In the genomic region with DNA sequence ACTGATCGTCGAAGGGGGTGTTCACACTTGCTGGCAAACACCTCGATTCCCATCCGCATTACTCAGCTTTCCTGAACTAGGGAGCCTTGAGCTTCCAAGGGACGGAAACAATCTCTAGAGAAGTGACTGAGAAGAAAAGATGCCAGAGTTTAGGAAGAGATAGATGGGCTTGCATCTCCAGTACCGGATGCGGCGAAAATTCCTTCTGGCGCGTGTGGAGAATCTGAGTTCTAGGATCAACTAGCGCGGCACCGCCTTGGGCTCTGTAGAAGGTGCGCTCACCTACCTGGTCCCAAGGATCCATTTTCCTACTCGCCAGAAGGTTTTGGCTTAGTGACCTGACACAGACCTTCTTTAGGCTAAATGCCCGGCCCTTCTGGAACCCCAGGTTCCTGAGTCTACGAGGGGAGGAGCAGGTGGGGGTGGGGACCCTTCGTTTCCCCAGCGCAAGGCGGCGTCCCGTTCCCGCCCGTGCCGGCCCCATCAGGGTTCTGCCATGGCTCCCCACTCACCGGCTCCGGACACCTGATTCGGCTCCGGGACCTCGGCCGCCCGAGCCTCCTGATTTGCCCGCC, we compare ENCODE assay signal across 7 mouse cellular contexts. TPM values are rescaled to one million over a fixed set of nuclear protein-coding genes. Genes with fewer than 3 reads are reported as not detected.
DNase-seq lines count a peak whose midpoint lies in the region; ATAC-seq and TF ChIP-seq lines count a peak whose summit lies in the region.

No protein-coding gene starts in this region.

- intact Hi-C loops in gastrocnemius, postnatal 14 days (cut with DNase I; ENCODE audit: low total_unique reads) = no loop called here

- H3K4me1 ChIP-seq in ES-Bruce4 (ENCODE audit: control insufficient read depth, insufficient read depth, low read length) = no peaks in the 10 kb centered on the region
- peaks cover 32% of the 10 kb centered on the region for H3K4me1 ChIP-seq in hindbrain, embryonic 13.5 days (replicated peaks)

- TF ChIP-seq POLR2A in ES-Bruce4 (IDR thresholded peaks at IDR 0.05; ENCODE audit: insufficient read depth, low read length) = no peak

- H3K27me3 ChIP-seq in ES-Bruce4 (ENCODE audit: control insufficient read depth, insufficient read depth, low read length, poor library complexity, severe bottlenecking) = peaks cover 57% of the 10 kb centered on the region
- peaks cover 99% of the 10 kb centered on the region for H3K27me3 ChIP-seq in hindbrain, embryonic 13.5 days

- peak overlapping the region; percentile 55 for H3K4me2 ChIP-seq in hindbrain, embryonic 13.5 days

- H3K9me3 ChIP-seq in ES-Bruce4 (replicated peaks; ENCODE audit: control insufficient read depth, insufficient read depth, low read length, poor library complexity, severe bottlenecking) = no peaks in the 10 kb centered on the region
- no peaks in the 10 kb centered on the region for H3K9me3 ChIP-seq in hindbrain, embryonic 13.5 days

- TF ChIP-seq EP300 in ES-Bruce4 (IDR thresholded peaks at IDR 0.05; ENCODE audit: insufficient read depth, low read depth, low read length) = no peak

- no peaks in the 10 kb centered on the region for H3K36me3 ChIP-seq in ES-Bruce4 (ENCODE audit: control insufficient read depth, insufficient read depth, low read length, poor library complexity, severe bottlenecking)
- H3K36me3 ChIP-seq in hindbrain, embryonic 13.5 days = no peaks in the 10 kb centered on the region

- ATAC-seq in hindbrain, embryonic 13.5 days (ENCODE audit: low FRiP score) = 0 out of 2 replicates have a peak, but pooled peaks have one; percentile 18

- H3K9ac ChIP-seq in ES-Bruce4 (ENCODE audit: low read depth, poor library complexity, severe bottlenecking) = peak overlapping the region; percentile 49
- no peak overlapping the region; the same call in 1 of the 2 replicates for H3K9ac ChIP-seq in hindbrain, embryonic 13.5 days

- H3K27ac ChIP-seq in ES-Bruce4 (ENCODE audit: insufficient read depth, low read length) = no peak overlapping the region
- H3K27ac ChIP-seq in hindbrain, embryonic 13.5 days = no peak overlapping the region

- TF ChIP-seq CTCF in ES-Bruce4 (IDR thresholded peaks at IDR 0.05; ENCODE audit: low read depth, low read length) = no peak

- WGBS in hindbrain, embryonic 13.5 days = under 1% methylated on average over 33 of the region's 33 CpGs

- peak; percentile 59 for DNase-seq in ZHBTc4 (ENCODE audit: low read depth, low spot score)
- DNase-seq in lung, postnatal 4 days = peak; percentile 47 to 55
- DNase-seq in gastrocnemius, postnatal 14 days = no peak
- no peak for DNase-seq in gastrocnemius, adult 18-20 months (ENCODE audit: low spot score)
- DNase-seq in layer of hippocampus, adult 8-10 months (ENCODE audit: low spot score in 2 of 2) = no peak

- peak overlapping the region; percentile 52 for H3K4me3 ChIP-seq in ES-Bruce4 (ENCODE audit: low read depth, low read length)
- peak overlapping the region; percentile 42 for H3K4me3 ChIP-seq in hindbrain, embryonic 13.5 days

RNA-seq across cellular contexts. Expression of a gene that starts 0.6 kb away (rescaled TPM):
- polyA plus RNA-seq in ES-Bruce4 (2011; ENCODE audit: insufficient read depth, insufficient read length, low read depth, missing spikeins) = 0.16 and 0.24 TPM in 2 replicates
- 1.6 and 1.7 TPM in 2 replicates for polyA plus RNA-seq in hindbrain, embryonic 13.5 days (2015; fragmentation: Nextera tagmentation; extraction: Ambion mirVana)
- 10 to 100 TPM in 1 of 2 experiments, 1 to 10 TPM in 1; 9.7 to 10.1 TPM for total RNA-seq in gastrocnemius, postnatal 14 days (2021)
- 1 to 10 TPM; 1.3 to 1.7 TPM for total RNA-seq in gastrocnemius, adult 18-20 months (2021)
- 1 to 10 TPM; 1.4 to 2.0 (median 1.7) TPM for total RNA-seq in layer of hippocampus, adult 8-10 months (2022)

RNA-seq across cellular contexts. Expression of a gene that starts 18.4 kb away (rescaled TPM):
- not detected in 2 replicates for polyA plus RNA-seq in ES-Bruce4 (2011; ENCODE audit: insufficient read depth, insufficient read length, low read depth, missing spikeins)
- polyA plus RNA-seq in hindbrain, embryonic 13.5 days (2015; fragmentation: Nextera tagmentation; extraction: Ambion mirVana) = not detected in 2 replicates
- total RNA-seq in gastrocnemius, postnatal 14 days (2021) = not detected
- not detected for total RNA-seq in gastrocnemius, adult 18-20 months (2021)
- not detected for total RNA-seq in layer of hippocampus, adult 8-10 months (2022)

RNA-seq across cellular contexts. Expression of a gene that starts 54.5 kb away (rescaled TPM):
- polyA plus RNA-seq in ES-Bruce4 (2011; ENCODE audit: insufficient read depth, insufficient read length, low read depth, missing spikeins) = 0.62 and 0.69 TPM in 2 replicates
- polyA plus RNA-seq in hindbrain, embryonic 13.5 days (2015; fragmentation: Nextera tagmentation; extraction: Ambion mirVana) = 0.34 TPM in 2 replicates
- total RNA-seq in gastrocnemius, postnatal 14 days (2021) = 1 to 10 TPM; 1.7 to 2.6 TPM
- 1 to 10 TPM; 1.3 to 1.4 TPM for total RNA-seq in gastrocnemius, adult 18-20 months (2021)
- under 1 TPM; 0.11 to 0.17 (median 0.14) TPM for total RNA-seq in layer of hippocampus, adult 8-10 months (2022)

Comparison
In these comparisons a context has a peak if more than half of its experiments do, and no peak if none do; other contexts are left out.
1. DNase-seq: peak in ZHBTc4 (single experiment) and lung, postnatal 4 days (2 of 2); none in gastrocnemius, postnatal 14 days (single experiment), gastrocnemius, adult 18-20 months (single experiment) and layer of hippocampus, adult 8-10 months (0 of 2).